Mouse (Mus musculus) testis, postnatal 10 days (tissue): ENCODE data around the gene Adcy6.

Experiments used
- DNase-seq: peaks from one replicate; pipeline ENCODE4 v3.0.0; 2021; ENCODE audit warnings: low spot score

Adcy6 gene

GRCm38 (mm10) chr15:98557186-98557585 lies 52.7 kb downstream of the Adcy6 start:
- no peak for DNase-seq

- no peak for DNase-seq
Observed at GRCm38 (mm10) chr15:98555881-98556280, 54.0 kb downstream of the Adcy6 start.

- no peak for DNase-seq
Observed at GRCm38 (mm10) chr15:98552758-98553157, 57.1 kb downstream of the Adcy6 start.

- DNase-seq = no peak
Observed at GRCm38 (mm10) chr15:98546843-98547242, 63.0 kb downstream of the Adcy6 start.

GRCm38 (mm10) chr15:98545151-98545550 lies 64.7 kb downstream of the Adcy6 start:
- no peak for DNase-seq

- DNase-seq = no peak
Observed at GRCm38 (mm10) chr15:98543341-98543740, 66.5 kb downstream of the Adcy6 start.

- no peak for DNase-seq
Observed at GRCm38 (mm10) chr15:98541064-98541463, 68.8 kb downstream of the Adcy6 start.
